29 mouse cellular contexts compared by ENCODE assay signal in the genomic region with DNA sequence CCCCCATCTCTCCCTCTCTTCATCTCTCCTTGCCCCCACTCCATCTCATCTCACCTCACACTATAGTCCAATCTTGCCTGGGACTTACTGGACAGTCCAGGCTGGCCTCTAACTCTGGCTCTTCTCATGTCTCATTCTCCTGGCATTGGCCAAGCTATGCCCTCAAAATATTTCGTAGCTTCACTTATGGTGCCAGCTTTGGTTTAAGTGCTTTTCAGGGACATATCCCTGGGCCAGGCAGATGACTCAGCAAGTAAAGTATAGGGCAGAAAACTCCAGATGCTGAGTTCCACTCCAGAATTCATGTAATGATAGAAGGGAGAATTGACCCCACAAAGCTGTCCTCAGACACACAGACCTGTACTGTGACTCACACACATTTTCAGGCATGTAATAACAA. TPM values are rescaled to one million over a fixed set of nuclear protein-coding genes. Genes with fewer than 3 reads are reported as not detected.
DNase-seq lines count a peak whose midpoint lies in the region; ATAC-seq and TF ChIP-seq lines count a peak whose summit lies in the region.
"Had no signal": no experiment of that assay in that cellular context is flagged by ENCODE, and none has a peak within 500 bp of the region (broad histone marks: within the 10 kb centered on the region; RNA-seq: fewer than 3 reads in every experiment).

No protein-coding gene starts in this region.

- DNase-seq in gastrocnemius, adult 18-20 months (ENCODE audit: low spot score): peak; percentile 24
- DNase-seq in gastrocnemius, postnatal 14 days: no peak
- peak; percentile 55 for DNase-seq in adipocyte (ENCODE audit: low spot score)
- DNase-seq in thymus, postnatal 4 days: no peak
- DNase-seq: cerebellum, adult 8-10 months; cerebellum, postnatal 36 days; gastrocnemius, adult 2 months; kidney, adult 8-10 months; kidney, postnatal 10 days; lung, adult 2 months; lung, postnatal 10 days; thymus, adult 2 months; thymus, postnatal 36 days had no signal

- no peak for TF ChIP-seq POLR2A in ES-Bruce4 (IDR thresholded peaks at IDR 0.05; ENCODE audit: insufficient read depth, low read length)

- WGBS in hindbrain, embryonic 12.5 days: 72% methylated on average over 1 of the region's 1 CpGs

- H3K27me3 ChIP-seq in ES-Bruce4 (ENCODE audit: control insufficient read depth, insufficient read depth, low read length, poor library complexity, severe bottlenecking): no peaks in the 10 kb centered on the region
- H3K27me3 ChIP-seq in hindbrain, embryonic 12.5 days: no peaks in the 10 kb centered on the region
- H3K27me3 ChIP-seq: embryonic facial prominence, embryonic 12.5 days; heart, embryonic 15.5 days; hindbrain, embryonic 13.5 days; limb, embryonic 15.5 days; midbrain, embryonic 13.5 days had no signal

- intact Hi-C loops in gastrocnemius, postnatal 14 days (cut with DNase I; ENCODE audit: low total_unique reads): no loop called here

- peak overlapping the region; percentile 36; the same call in 1 of the 2 replicates for H3K27ac ChIP-seq in ES-Bruce4 (ENCODE audit: insufficient read depth, low read length)
- no peak overlapping the region for H3K27ac ChIP-seq in hindbrain, embryonic 12.5 days
- H3K27ac ChIP-seq: embryonic facial prominence, embryonic 12.5 days; heart, embryonic 10.5 days; hindbrain, embryonic 13.5 days; limb, embryonic 10.5 days; limb, embryonic 15.5 days; liver, embryonic 14.5 days; macrophage; midbrain, embryonic 13.5 days had no signal

- TF ChIP-seq EP300 in ES-Bruce4 (IDR thresholded peaks at IDR 0.05; ENCODE audit: insufficient read depth, low read depth, low read length): no peak

- no peak overlapping the region for H3K9ac ChIP-seq in ES-Bruce4 (ENCODE audit: low read depth, poor library complexity, severe bottlenecking)
- H3K9ac ChIP-seq in hindbrain, embryonic 12.5 days: no peak overlapping the region
- H3K9ac ChIP-seq: embryonic facial prominence, embryonic 12.5 days; heart, embryonic 15.5 days; limb, embryonic 15.5 days; liver, embryonic 14.5 days; midbrain, embryonic 13.5 days had no signal

- H3K4me3 ChIP-seq in ES-Bruce4 (ENCODE audit: low read depth, low read length): no peak overlapping the region
- no peak overlapping the region for H3K4me3 ChIP-seq in hindbrain, embryonic 12.5 days
- H3K4me3 ChIP-seq: embryonic facial prominence, embryonic 12.5 days; heart, embryonic 10.5 days; heart, embryonic 15.5 days; hindbrain, embryonic 13.5 days; limb, embryonic 10.5 days; limb, embryonic 15.5 days; midbrain, embryonic 13.5 days had no signal

- no peaks in the 10 kb centered on the region; the same call in 1 of the 2 replicates for H3K36me3 ChIP-seq in ES-Bruce4 (ENCODE audit: control insufficient read depth, insufficient read depth, low read length, poor library complexity, severe bottlenecking)
- H3K36me3 ChIP-seq in hindbrain, embryonic 12.5 days: no peaks in the 10 kb centered on the region
- H3K36me3 ChIP-seq: embryonic facial prominence, embryonic 12.5 days; heart, embryonic 10.5 days; heart, embryonic 15.5 days; hindbrain, embryonic 13.5 days; limb, embryonic 10.5 days; limb, embryonic 15.5 days; midbrain, embryonic 13.5 days had no signal

- no peak for TF ChIP-seq CTCF in ES-Bruce4 (IDR thresholded peaks at IDR 0.05; ENCODE audit: low read depth, low read length)

- peaks cover 10% of the 10 kb centered on the region for H3K4me1 ChIP-seq in ES-Bruce4 (ENCODE audit: control insufficient read depth, insufficient read depth, low read length)
- H3K4me1 ChIP-seq in hindbrain, embryonic 12.5 days: no peaks in the 10 kb centered on the region
- H3K4me1 ChIP-seq: embryonic facial prominence, embryonic 12.5 days had no signal

- no peak for ATAC-seq in hindbrain, embryonic 12.5 days (ENCODE audit: low FRiP score)
- ATAC-seq: activated CD4-positive, CD25-positive, alpha-beta regulatory T cell, adult 4 months; forebrain, embryonic 14.5 days; intestine, embryonic 16.5 days; midbrain, embryonic 13.5 days had no signal

- peaks cover 3% of the 10 kb centered on the region; the same call in 1 of the 2 replicates for H3K9me3 ChIP-seq in ES-Bruce4 (replicated peaks; ENCODE audit: control insufficient read depth, insufficient read depth, low read length, poor library complexity, severe bottlenecking)
- H3K9me3 ChIP-seq in hindbrain, embryonic 12.5 days (replicated peaks): no peaks in the 10 kb centered on the region
- H3K9me3 ChIP-seq: embryonic facial prominence, embryonic 12.5 days; heart, embryonic 10.5 days; heart, embryonic 15.5 days; hindbrain, embryonic 13.5 days; limb, embryonic 10.5 days; limb, embryonic 15.5 days; midbrain, embryonic 13.5 days had no signal

- no peak overlapping the region for H3K4me2 ChIP-seq in hindbrain, embryonic 12.5 days (replicated peaks)
- H3K4me2 ChIP-seq: embryonic facial prominence, embryonic 12.5 days; heart, embryonic 15.5 days; hindbrain, embryonic 13.5 days; limb, embryonic 15.5 days; midbrain, embryonic 13.5 days had no signal

RNA-seq across cellular contexts. Expression of gene Ubtf, which starts 16.6 kb away (rescaled TPM):
- total RNA-seq in gastrocnemius, adult 18-20 months (2021): 10 to 100 TPM; 35.4 to 42.6 TPM
- total RNA-seq in gastrocnemius, postnatal 14 days (2021): 10 to 100 TPM; 38.2 to 45.5 TPM
- 81.7 and 82.0 TPM in 2 replicates for polyA plus RNA-seq in ES-Bruce4 (2011; ENCODE audit: insufficient read depth, insufficient read length, low read depth, missing spikeins)
- 101 and 111 TPM in 2 replicates for polyA plus RNA-seq in hindbrain, embryonic 12.5 days (2016; fragmentation: Nextera tagmentation; extraction: Ambion mirVana)

RNA-seq across cellular contexts. Expression of gene Slc4a1, which starts 29.8 kb away (rescaled TPM):
- total RNA-seq in gastrocnemius, adult 18-20 months (2021): under 1 TPM in 1 of 2 experiments, not detected in 1; 0.07 TPM
- total RNA-seq in gastrocnemius, postnatal 14 days (2021): 1 to 10 TPM in 1 of 2 experiments, under 1 TPM in 1; 0.59 to 1.5 TPM
- 0.48 and 0.53 TPM in 2 replicates for polyA plus RNA-seq in ES-Bruce4 (2011; ENCODE audit: insufficient read depth, insufficient read length, low read depth, missing spikeins)
- 30.8 and 33.5 TPM in 2 replicates for polyA plus RNA-seq in hindbrain, embryonic 12.5 days (2016; fragmentation: Nextera tagmentation; extraction: Ambion mirVana)
- polyA plus RNA-seq: macrophage had no signal

RNA-seq across cellular contexts. Expression of gene Atxn7l3, which starts 39.8 kb away (rescaled TPM):
- 10 to 100 TPM in 1 of 2 experiments, 1 to 10 TPM in 1; 9.3 to 13.0 TPM for total RNA-seq in gastrocnemius, adult 18-20 months (2021)
- 10 to 100 TPM; 15.9 to 17.5 TPM for total RNA-seq in gastrocnemius, postnatal 14 days (2021)
- 44.3 and 50.3 TPM in 2 replicates for polyA plus RNA-seq in ES-Bruce4 (2011; ENCODE audit: insufficient read depth, insufficient read length, low read depth, missing spikeins)
- polyA plus RNA-seq in hindbrain, embryonic 12.5 days (2016; fragmentation: Nextera tagmentation; extraction: Ambion mirVana): 28.5 and 29.7 TPM in 2 replicates

RNA-seq across cellular contexts. Expression of gene Tmub2, which starts 51.5 kb away (rescaled TPM):
- 10 to 100 TPM; 14.6 to 15.8 TPM for total RNA-seq in gastrocnemius, adult 18-20 months (2021)
- 10 to 100 TPM; 14.8 to 14.9 TPM for total RNA-seq in gastrocnemius, postnatal 14 days (2021)
- polyA plus RNA-seq in ES-Bruce4 (2011; ENCODE audit: insufficient read depth, insufficient read length, low read depth, missing spikeins): 19.7 and 20.0 TPM in 2 replicates
- polyA plus RNA-seq in hindbrain, embryonic 12.5 days (2016; fragmentation: Nextera tagmentation; extraction: Ambion mirVana): 67.9 and 68.4 TPM in 2 replicates

RNA-seq across cellular contexts. Expression of gene Rundc3a, which starts 57.0 kb away (rescaled TPM):
- not detected for total RNA-seq in gastrocnemius, adult 18-20 months (2021)
- under 1 TPM; 0.66 to 0.90 TPM for total RNA-seq in gastrocnemius, postnatal 14 days (2021)
- 7.0 and 9.5 TPM in 2 replicates for polyA plus RNA-seq in ES-Bruce4 (2011; ENCODE audit: insufficient read depth, insufficient read length, low read depth, missing spikeins)
- polyA plus RNA-seq in hindbrain, embryonic 12.5 days (2016; fragmentation: Nextera tagmentation; extraction: Ambion mirVana): 125 and 140 TPM in 2 replicates
- total RNA-seq: gastrocnemius, adult 2 months; heart, postnatal 25 days; megakaryocyte-erythroid progenitor cell, adult 5-6 weeks had no signal

Comparison
In these comparisons a context has a peak if more than half of its experiments do, and no peak if none do; other contexts are left out.
1. DNase-seq: peak in gastrocnemius, adult 18-20 months (single experiment) and adipocyte (single experiment); none in gastrocnemius, postnatal 14 days (single experiment) and thymus, postnatal 4 days (single experiment).